Mouse (Mus musculus) Muller cell, postnatal 12 days (primary cell): ENCODE data around the gene Lasp1.
A peak's percentile ranks its signal among the peaks of the same experiment; 100 is the strongest.

Experiments
- DNase-seq: peaks from one replicate; pipeline ENCODE4 v3.0.0-alpha.2; 2015; ENCODE audit errors: inconsistent ontology term

Gene Lasp1

DNA sequence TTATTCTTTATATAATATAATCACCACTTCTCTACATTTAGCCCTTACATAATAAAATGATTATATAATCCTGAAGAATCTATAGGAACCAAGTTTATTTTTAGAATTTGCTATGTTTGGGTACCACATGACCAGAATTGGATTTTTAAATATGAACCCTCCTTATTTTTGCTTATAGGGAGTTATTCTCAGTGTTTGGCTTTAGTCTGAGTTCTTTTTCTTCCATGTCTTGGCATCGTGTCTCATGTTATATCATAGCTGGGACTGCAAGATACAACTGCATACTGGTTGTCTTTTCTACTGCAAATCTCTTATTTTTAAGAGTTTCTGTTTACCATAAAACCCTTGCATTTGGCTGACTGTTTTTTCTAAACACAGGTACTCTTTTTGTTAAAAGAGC is 75.6 kb downstream of the Lasp1 start:
- no peak for DNase-seq

- DNase-seq = no peak
These were observed 78.5 kb downstream of the Lasp1 start for GRCm38 (mm10) chr11:97877341-97877740.

DNA sequence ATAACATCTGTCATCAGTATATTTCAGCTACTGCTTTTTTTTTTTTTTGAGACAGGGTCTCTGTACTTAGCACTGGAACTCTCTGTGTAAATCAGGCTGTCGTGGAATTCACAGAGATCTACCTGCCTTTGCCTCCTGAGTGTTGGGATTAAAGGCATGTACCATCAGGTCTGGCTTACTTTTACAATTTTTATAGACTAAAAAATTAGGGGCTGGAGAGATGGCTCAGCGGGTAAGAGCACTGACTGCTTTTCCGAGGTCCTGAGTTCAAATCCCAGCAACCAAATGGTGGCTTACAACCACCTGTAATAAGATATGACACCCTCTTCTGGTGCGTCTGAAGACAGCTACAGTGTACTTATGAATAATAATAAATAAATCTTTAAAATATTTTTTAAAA is 81.6 kb downstream of the Lasp1 start:
- DNase-seq = no peak

GRCm38 (mm10) chr11:97883542-97883917 is 84.7 kb downstream of the Lasp1 start:
- peak; percentile 74 for DNase-seq

DNA sequence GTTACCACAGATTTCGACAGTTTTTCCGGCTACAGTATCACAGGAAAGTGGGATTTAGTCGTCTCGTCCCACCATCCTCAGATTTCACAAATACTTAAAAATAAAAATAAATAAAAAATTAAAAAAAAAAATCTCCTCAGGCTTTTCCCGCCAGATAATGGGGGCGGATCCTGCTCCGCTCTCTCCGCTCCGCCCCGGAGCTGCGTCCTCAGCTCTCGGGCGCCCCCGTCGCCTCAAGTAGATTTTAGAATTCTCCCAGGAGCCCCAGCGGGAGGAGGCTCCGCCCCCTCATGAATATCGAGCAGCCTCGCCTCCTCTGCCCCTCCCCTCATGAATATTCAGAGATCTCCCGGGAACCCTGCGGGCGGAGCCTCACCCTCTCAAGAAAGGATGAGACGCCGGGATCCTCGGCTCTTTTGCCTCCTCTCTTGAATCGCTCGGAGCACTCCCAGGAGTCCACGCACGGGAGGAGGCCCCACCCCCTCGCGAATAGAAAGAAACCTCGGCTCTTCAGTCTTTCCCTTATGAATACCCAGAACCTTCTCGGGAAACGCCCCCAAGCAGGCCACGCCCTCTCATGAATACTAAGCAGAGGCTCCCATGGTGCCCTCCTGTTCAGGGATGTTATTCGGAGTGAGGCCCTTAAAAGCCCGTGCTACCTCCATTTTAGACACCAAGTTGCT is 85.3 kb downstream of the Lasp1 start, which contains the start of gene Fbxo47:
Gene Fbxo47, minus strand, starts transcription at position 237 of the 683 bp plus-strand sequence.
- peak; percentile 99 for DNase-seq

- no peak for DNase-seq
These were observed 85.9 kb downstream of the Lasp1 start for GRCm38 (mm10) chr11:97884601-97885185.

GRCm38 (mm10) chr11:97885296-97885915 is 86.6 kb downstream of the Lasp1 start:
- DNase-seq = no peak
